In the genomic region with DNA sequence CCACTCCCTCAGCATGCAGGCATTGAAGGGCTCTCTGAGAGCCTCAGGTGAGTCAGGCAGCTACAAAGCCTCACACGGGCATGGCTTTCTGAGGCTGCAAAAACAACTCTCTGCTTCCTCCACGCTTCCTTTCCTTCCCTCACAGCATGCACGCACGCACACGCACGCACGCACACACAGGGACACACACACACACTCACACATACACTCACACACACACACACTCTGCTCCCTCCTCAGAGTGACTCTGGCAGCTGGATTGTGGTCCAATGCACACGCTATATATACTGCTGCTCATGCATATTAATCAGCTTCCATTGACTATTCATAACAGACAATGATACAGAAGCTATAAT, we compare ENCODE assay signal across 8 mouse cellular contexts.
DNase-seq lines count a peak whose midpoint lies in the region; ATAC-seq and TF ChIP-seq lines count a peak whose summit lies in the region.
"Had no signal": no experiment of that assay in that cellular context is flagged by ENCODE, and none has a peak within 500 bp of the region (broad histone marks: within the 10 kb centered on the region; RNA-seq: fewer than 3 reads in every experiment).

No protein-coding gene starts in this region.

- TF ChIP-seq EP300 in lung, postnatal 0 days (IDR thresholded peaks at IDR 0.05): no peak

- H3K9ac ChIP-seq in lung, postnatal 0 days (replicated peaks; ENCODE audit: low read depth): no peak overlapping the region
- H3K9ac ChIP-seq in forebrain, embryonic 14.5 days (ENCODE audit: low read length): peak overlapping the region; percentile 54
- no peak overlapping the region for H3K9ac ChIP-seq in stomach, embryonic 14.5 days (replicated peaks; ENCODE audit: low read depth, low read length)
- H3K9ac ChIP-seq: liver, embryonic 13.5 days had no signal

- no peaks in the 10 kb centered on the region for H3K27me3 ChIP-seq in lung, postnatal 0 days (replicated peaks; ENCODE audit: insufficient read depth, low read length)
- no peaks in the 10 kb centered on the region for H3K27me3 ChIP-seq in forebrain, embryonic 14.5 days (replicated peaks; ENCODE audit: control insufficient read depth, insufficient read depth, low read length)
- H3K27me3 ChIP-seq in limb, embryonic 10.5 days (ENCODE audit: low read depth, poor library complexity, severe bottlenecking): no peaks in the 10 kb centered on the region
- H3K27me3 ChIP-seq in stomach, embryonic 14.5 days (ENCODE audit: control insufficient read depth, insufficient read depth, low read length): no peaks in the 10 kb centered on the region

- no peak for TF ChIP-seq CTCF in lung, postnatal 0 days (IDR thresholded peaks at IDR 0.05)

- peak; percentile 56 for DNase-seq in lung, postnatal 0 days (ENCODE audit: low spot score)
- DNase-seq in lung, postnatal 4 days: no peak
- peak; percentile 86 for DNase-seq in forebrain, embryonic 14.5 days (ENCODE audit: low spot score)
- DNase-seq in limb, embryonic 10.5 days (ENCODE audit: low spot score): no peak
- DNase-seq in adrenal gland, postnatal 10 days: no peak
- no peak for DNase-seq in gastrocnemius, postnatal 36 days
- DNase-seq: liver, embryonic 13.5 days had no signal

- H3K36me3 ChIP-seq in lung, postnatal 0 days (ENCODE audit: insufficient read depth, low read length): no peaks in the 10 kb centered on the region
- H3K36me3 ChIP-seq in forebrain, embryonic 14.5 days (ENCODE audit: control insufficient read depth, insufficient read depth, low read length): no peaks in the 10 kb centered on the region
- H3K36me3 ChIP-seq in limb, embryonic 10.5 days: no peaks in the 10 kb centered on the region
- no peaks in the 10 kb centered on the region for H3K36me3 ChIP-seq in stomach, embryonic 14.5 days (ENCODE audit: control insufficient read depth, insufficient read depth, low read length)
- H3K36me3 ChIP-seq: liver, embryonic 13.5 days had no signal

- intact Hi-C loops in gastrocnemius, postnatal 36 days (cut with DNase I): loop anchor here (5.0 kb wide), 2 partner anchors 317 to 527 kb away; partner anchors contain the start of gene Shq1

- ATAC-seq in lung, postnatal 0 days: peak; percentile 64
- peak; percentile 85 for ATAC-seq in forebrain, embryonic 14.5 days
- no peak; the same call in 1 of the 2 replicates for ATAC-seq in stomach, embryonic 14.5 days (ENCODE audit: insufficient number of reproducible peaks, insufficient read depth, low FRiP score, low read depth)

- WGBS in lung, postnatal 0 days: 14% methylated on average over 8 of the region's 8 CpGs
- WGBS in forebrain, embryonic 14.5 days: 3% methylated on average over 8 of the region's 8 CpGs
- 17% methylated on average over 8 of the region's 8 CpGs for WGBS in limb, embryonic 10.5 days
- WGBS in stomach, embryonic 14.5 days: 19% methylated on average over 8 of the region's 8 CpGs

- no peak overlapping the region for H3K27ac ChIP-seq in lung, postnatal 0 days (ENCODE audit: low read length)
- H3K27ac ChIP-seq in forebrain, embryonic 14.5 days (ENCODE audit: low read depth, low read length): peak overlapping the region; percentile 46; the same call in 1 of the 2 replicates
- peak overlapping the region; percentile 73 for H3K27ac ChIP-seq in limb, embryonic 10.5 days
- no peak overlapping the region for H3K27ac ChIP-seq in stomach, embryonic 14.5 days (ENCODE audit: low read length)
- H3K27ac ChIP-seq: liver, embryonic 13.5 days had no signal

- H3K4me1 ChIP-seq in lung, postnatal 0 days (ENCODE audit: insufficient read depth, low read depth, low read length): no peaks in the 10 kb centered on the region
- peaks cover 16% of the 10 kb centered on the region for H3K4me1 ChIP-seq in forebrain, embryonic 14.5 days (ENCODE audit: control insufficient read depth, insufficient read depth, low read length)
- H3K4me1 ChIP-seq in limb, embryonic 10.5 days: peaks cover 63% of the 10 kb centered on the region
- peaks cover 8% of the 10 kb centered on the region for H3K4me1 ChIP-seq in stomach, embryonic 14.5 days (ENCODE audit: control insufficient read depth, insufficient read depth, low read length)
- H3K4me1 ChIP-seq: liver, embryonic 13.5 days had no signal

- H3K4me3 ChIP-seq in lung, postnatal 0 days (ENCODE audit: low read depth, low read length): no peak overlapping the region
- H3K4me3 ChIP-seq in forebrain, embryonic 14.5 days (ENCODE audit: low read depth, low read length): peak overlapping the region; percentile 31
- peak overlapping the region; percentile 48 for H3K4me3 ChIP-seq in limb, embryonic 10.5 days
- H3K4me3 ChIP-seq in stomach, embryonic 14.5 days (ENCODE audit: low read depth, low read length): peak overlapping the region; percentile 1; the same call in 1 of the 2 replicates
- H3K4me3 ChIP-seq: liver, embryonic 13.5 days had no signal

- peak overlapping the region; percentile 29 for H3K4me2 ChIP-seq in lung, postnatal 0 days (replicated peaks; ENCODE audit: low read depth, low read length)
- peak overlapping the region; percentile 79 for H3K4me2 ChIP-seq in forebrain, embryonic 14.5 days (ENCODE audit: low read length)
- H3K4me2 ChIP-seq in stomach, embryonic 14.5 days (replicated peaks; ENCODE audit: low read depth, low read length): peak overlapping the region; percentile 40
- H3K4me2 ChIP-seq: liver, embryonic 13.5 days had no signal

- H3K9me3 ChIP-seq in lung, postnatal 0 days (ENCODE audit: low read length): no peaks in the 10 kb centered on the region
- H3K9me3 ChIP-seq in forebrain, embryonic 14.5 days (replicated peaks; ENCODE audit: control insufficient read depth, low read length): no peaks in the 10 kb centered on the region
- H3K9me3 ChIP-seq in limb, embryonic 10.5 days (replicated peaks): no peaks in the 10 kb centered on the region
- H3K9me3 ChIP-seq in stomach, embryonic 14.5 days (ENCODE audit: control insufficient read depth, low read depth, low read length): no peaks in the 10 kb centered on the region
- H3K9me3 ChIP-seq: liver, embryonic 13.5 days had no signal

Comparison
In these comparisons a context has a peak if more than half of its experiments do, and no peak if none do; other contexts are left out.
1. DNase-seq: peak in lung, postnatal 0 days (single experiment) and forebrain, embryonic 14.5 days (single experiment); none in lung, postnatal 4 days (0 of 2), limb, embryonic 10.5 days (single experiment), adrenal gland, postnatal 10 days (single experiment) and gastrocnemius, postnatal 36 days (0 of 2).
2. H3K27ac ChIP-seq: peak in forebrain, embryonic 14.5 days (single experiment) and limb, embryonic 10.5 days (single experiment); none in lung, postnatal 0 days (single experiment) and stomach, embryonic 14.5 days (single experiment).
3. H3K4me2 ChIP-seq: peak in every context shown above with its lines; median percentile 79 in forebrain, embryonic 14.5 days; 40 in stomach, embryonic 14.5 days; 29 in lung, postnatal 0 days.